Mouse (Mus musculus): ENCODE data around the gene Pfdn6.
"Not testable (repeated sequence)": the region's sequence is repeated elsewhere in the genome, so short reads cannot be mapped to it uniquely, and the experiment has no call there.

The Pfdn6 gene

GRCm38 (mm10) chr17:33940206-33940805, at the start of gene Pfdn6, which contains the start of gene Wdr46:
Pfdn6 (minus strand) TSS chr17:33940343.
Wdr46 (plus strand) TSS chr17:33940660.
- DNase-seq (ENCODE audit: low read depth, low spot score), result peak; percentile 83

- DNase-seq (ENCODE audit: low read depth, low spot score), result not testable (repeated sequence)
These were observed 42.0 kb upstream of the Pfdn6 start for GRCm38 (mm10) chr17:33982136-33982535.

GRCm38 (mm10) chr17:33981192-33981909, 41.2 kb upstream of the Pfdn6 start:
- not testable (repeated sequence) for DNase-seq (ENCODE audit: low read depth, low spot score)

GRCm38 (mm10) chr17:33980181-33981035, 40.3 kb upstream of the Pfdn6 start:
- DNase-seq (ENCODE audit: low read depth, low spot score), result no peak

- DNase-seq (ENCODE audit: low read depth, low spot score), result no peak
These were observed 39.4 kb upstream of the Pfdn6 start for GRCm38 (mm10) chr17:33979512-33980050.

- DNase-seq (ENCODE audit: low read depth, low spot score), result no peak
These were observed 38.5 kb upstream of the Pfdn6 start for GRCm38 (mm10) chr17:33978631-33979031.

GRCm38 (mm10) chr17:33977861-33978557, 37.9 kb upstream of the Pfdn6 start:
- no peak for DNase-seq (ENCODE audit: low read depth, low spot score)

GRCm38 (mm10) chr17:33973572-33973971, 33.4 kb upstream of the Pfdn6 start:
- DNase-seq (ENCODE audit: low read depth, low spot score), result no peak

GRCm38 (mm10) chr17:33972691-33973090, 32.5 kb upstream of the Pfdn6 start:
- no peak for DNase-seq (ENCODE audit: low read depth, low spot score)

GRCm38 (mm10) chr17:33969394-33969793, 29.3 kb upstream of the Pfdn6 start:
- DNase-seq (ENCODE audit: low read depth, low spot score), result no peak

- DNase-seq (ENCODE audit: low read depth, low spot score), result no peak
These were observed 28.8 kb upstream of the Pfdn6 start for GRCm38 (mm10) chr17:33968927-33969326.

GRCm38 (mm10) chr17:33968489-33968888, 28.3 kb upstream of the Pfdn6 start:
- peak; percentile 75 for DNase-seq (ENCODE audit: low read depth, low spot score)

GRCm38 (mm10) chr17:33965846-33966550, 25.9 kb upstream of the Pfdn6 start:
- no peak for DNase-seq (ENCODE audit: low read depth, low spot score)

- DNase-seq (ENCODE audit: low read depth, low spot score), result no peak
These were observed 25.1 kb upstream of the Pfdn6 start for GRCm38 (mm10) chr17:33965082-33965845.

GRCm38 (mm10) chr17:33962876-33963275, 22.7 kb upstream of the Pfdn6 start:
- DNase-seq (ENCODE audit: low read depth, low spot score), result no peak

GRCm38 (mm10) chr17:33959948-33960347, 19.8 kb upstream of the Pfdn6 start:
- DNase-seq (ENCODE audit: low read depth, low spot score), result no peak

- DNase-seq (ENCODE audit: low read depth, low spot score), result no peak
These were observed 19.0 kb upstream of the Pfdn6 start for GRCm38 (mm10) chr17:33959135-33959534.

GRCm38 (mm10) chr17:33958451-33958850, 18.3 kb upstream of the Pfdn6 start:
- no peak for DNase-seq (ENCODE audit: low read depth, low spot score)

- no peak for DNase-seq (ENCODE audit: low read depth, low spot score)
These were observed 17.4 kb upstream of the Pfdn6 start for GRCm38 (mm10) chr17:33957493-33957892.

- DNase-seq (ENCODE audit: low read depth, low spot score), result no peak
These were observed 16.2 kb upstream of the Pfdn6 start for GRCm38 (mm10) chr17:33956336-33956735.
